Mouse (Mus musculus) stomach, embryonic 16.5 days (tissue): ENCODE data around the gene Dynlt1f. TPM values are rescaled to one million over a fixed set of nuclear protein-coding genes. Genes with fewer than 3 reads are reported as not detected.
"Not testable (repeated sequence)": the region's sequence is repeated elsewhere in the genome, so short reads cannot be mapped to it uniquely, and the experiment has no call there.

ENCODE experiments used
- ATAC-seq: fragments of 200-750 bp; cut with Nextera tagmentation; 2 replicates; pipeline ENCODE4 v1.8.0; 2017; ENCODE audit warnings: moderate number of reproducible peaks, moderate TSS enrichment; ENCODE audit not compliant: insufficient read depth, low FRiP score
- H3K27ac ChIP-seq: fragments of 300-500 bp; sonication (generic); 2 replicates; pipeline ENCODE4 v1.5.1; 2014; ENCODE audit warnings: low read length
- H3K27me3 ChIP-seq: fragments of 300-500 bp; sonication (generic); 2 replicates; pipeline ENCODE4 v1.6.1; 2014; ENCODE audit warnings: low read length, control low read depth, mixed read lengths; ENCODE audit not compliant: control insufficient read depth, insufficient read depth
- H3K36me3 ChIP-seq: fragments of 300-500 bp; sonication (generic); 2 replicates; pipeline ENCODE4 v1.6.1; 2014; ENCODE audit warnings: low read length; ENCODE audit not compliant: control insufficient read depth, insufficient read depth
- H3K4me1 ChIP-seq: fragments of 300-500 bp; sonication (generic); 2 replicates; pipeline ENCODE4 v1.6.1; 2014; ENCODE audit warnings: low read length, control low read depth, mixed read lengths; ENCODE audit not compliant: control insufficient read depth, insufficient read depth
- H3K4me2 ChIP-seq: fragments of 300-500 bp; sonication (generic); 2 replicates; pipeline ENCODE4 v1.6.1; 2014; ENCODE audit warnings: low read depth, low read length, mixed read lengths
- H3K4me3 ChIP-seq: fragments of 300-500 bp; sonication (generic); replicated peaks from 2 replicates; pipeline ENCODE4 v1.5.1; 2014; ENCODE audit warnings: mild to moderate bottlenecking, low read length
- H3K9ac ChIP-seq: fragments of 300-500 bp; sonication (generic); 2 replicates; pipeline ENCODE4 v1.6.1; 2014; ENCODE audit warnings: low read length
- H3K9me3 ChIP-seq: fragments of 300-500 bp; sonication (generic); replicated peaks from 2 replicates; pipeline ENCODE4 v1.6.1; 2016; ENCODE audit warnings: low read length, control low read depth; ENCODE audit not compliant: control insufficient read depth
- WGBS: fragments of 180-500 bp; shearing (Covaris S2); extraction: QIAGEN DNeasy Blood & Tissue Kit; methylation state at CpG from one replicate; pipeline ENCODE4 v1.1.7; 2014; 5-methylcytosine and 5-hydroxymethylcytosine counted together
- polyA plus RNA-seq: library from polyadenylated mRNA; unstranded; fragments of >200 nt; fragmentation: Nextera tagmentation; extraction: Ambion mirVana; gene quantifications from 2 replicates; pipeline ENCODE4 v1.2.1, GENCODE M21; 2015

Gene Dynlt1f
- polyA plus RNA-seq, 1 experiment from 2014 or later, result 215 TPM

DNA sequence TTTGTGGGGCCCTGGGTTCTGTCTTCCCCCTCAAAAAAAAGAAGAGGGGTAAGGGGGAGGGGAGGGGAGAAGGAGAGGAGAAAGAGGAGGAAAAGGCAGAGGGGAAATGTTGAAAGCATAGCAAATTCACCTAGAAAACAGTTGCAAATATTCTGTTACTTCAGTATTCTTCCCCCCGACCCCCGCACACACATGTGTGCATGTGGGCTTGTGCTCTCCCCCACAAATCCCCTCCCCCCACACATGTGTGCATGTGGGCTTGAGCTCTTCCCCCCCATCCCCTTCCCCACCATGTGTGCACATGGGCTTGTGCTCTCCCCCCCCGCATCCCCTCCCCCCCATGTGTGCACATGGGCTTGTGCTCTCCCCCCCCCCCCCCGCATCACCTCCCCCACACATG lies 33.6 kb upstream of the Dynlt1f start:
- H3K4me3 ChIP-seq, H3K9me3 ChIP-seq, H3K4me1 ChIP-seq, H3K27me3 ChIP-seq, ATAC-seq, H3K4me2 ChIP-seq, H3K27ac ChIP-seq, H3K9ac ChIP-seq, H3K36me3 ChIP-seq: not testable (repeated sequence)
- 88% methylated on average over 3 of the region's 4 CpGs for WGBS

- not testable (repeated sequence) for H3K4me1 ChIP-seq, H3K4me3 ChIP-seq, H3K9me3 ChIP-seq, H3K4me2 ChIP-seq, H3K27ac ChIP-seq, H3K36me3 ChIP-seq, H3K27me3 ChIP-seq, H3K9ac ChIP-seq, ATAC-seq
- WGBS, result 91% methylated on average over 3 of the region's 4 CpGs
These were observed 30.7 kb upstream of the Dynlt1f start for GRCm38 (mm10) chr17:6686299-6686971.

- H3K27ac ChIP-seq, H3K4me2 ChIP-seq, H3K27me3 ChIP-seq, H3K36me3 ChIP-seq, H3K9ac ChIP-seq, H3K4me1 ChIP-seq, H3K9me3 ChIP-seq, ATAC-seq, H3K4me3 ChIP-seq: not testable (repeated sequence)
- 63% methylated on average over 4 of the region's 8 CpGs for WGBS
These were observed 29.7 kb upstream of the Dynlt1f start for GRCm38 (mm10) chr17:6685288-6685818.

DNA sequence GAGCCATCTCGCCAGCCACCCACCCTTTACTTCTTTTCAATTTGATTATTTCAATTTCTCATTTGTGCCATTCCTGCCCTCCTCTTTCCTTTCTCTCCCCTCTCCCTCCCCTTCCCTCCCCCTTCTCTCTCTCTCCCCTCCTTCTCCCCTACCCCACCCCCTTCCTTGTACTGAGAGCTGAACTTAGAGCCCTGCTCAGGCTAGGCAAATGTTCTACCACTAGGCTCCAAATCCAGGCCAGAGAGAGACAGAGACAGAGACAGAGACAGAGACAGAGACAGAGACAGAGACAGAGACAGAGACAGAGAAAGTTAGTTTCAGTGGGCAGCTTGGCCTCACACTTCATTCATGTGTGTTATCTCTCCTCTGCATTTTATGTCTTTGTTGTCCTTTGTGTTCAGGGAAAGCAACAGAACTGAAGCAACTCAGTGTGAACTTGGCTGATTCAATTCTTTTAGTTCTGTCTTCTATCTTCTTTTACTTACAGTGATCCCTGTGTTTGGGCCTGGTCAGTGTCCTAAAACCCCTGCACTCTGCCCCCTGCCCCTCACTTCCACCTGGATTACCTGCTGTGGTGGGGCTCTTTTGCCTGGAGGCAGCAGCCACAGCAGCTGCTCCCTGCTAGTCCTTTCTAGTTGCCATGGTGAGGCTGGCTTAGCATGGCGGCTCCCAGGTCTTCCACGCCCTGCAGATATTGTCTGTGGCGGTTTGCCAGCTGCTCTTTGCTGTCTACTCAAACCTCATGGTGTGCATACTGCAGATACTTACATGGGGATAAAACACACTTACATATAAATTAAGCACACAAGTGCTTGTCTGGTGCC lies 29.0 kb upstream of the Dynlt1f start:
- WGBS, result no CpG with 5 or more reads among the region's 4 CpGs
- not testable (repeated sequence) for H3K27me3 ChIP-seq, H3K4me1 ChIP-seq, H3K36me3 ChIP-seq, H3K27ac ChIP-seq, H3K9me3 ChIP-seq, H3K4me2 ChIP-seq, H3K9ac ChIP-seq, H3K4me3 ChIP-seq
- peak; percentile 77; the same call in 1 of the 2 replicates for ATAC-seq

DNA sequence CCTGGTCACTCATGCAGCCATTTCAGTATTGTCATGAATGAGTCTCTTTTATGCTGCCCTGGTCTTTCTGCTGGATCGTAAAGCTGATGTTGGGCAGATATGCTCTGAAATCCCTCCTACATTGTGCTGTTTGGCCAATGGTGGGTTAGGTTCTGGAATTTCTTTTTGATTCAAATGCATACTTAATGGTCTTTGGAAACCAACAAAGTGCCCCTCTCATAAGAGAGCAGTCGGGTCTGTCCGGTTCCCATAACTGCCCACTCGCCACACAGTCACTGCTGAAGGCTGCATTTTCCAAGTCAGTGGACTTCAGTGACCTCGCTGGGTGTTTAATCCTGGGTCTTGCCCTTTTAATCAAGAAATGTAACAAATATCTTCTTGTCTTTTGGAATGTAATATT lies 28.0 kb upstream of the Dynlt1f start:
- H3K36me3 ChIP-seq, result not testable (repeated sequence)
- no CpG with 5 or more reads among the region's 5 CpGs for WGBS

DNA sequence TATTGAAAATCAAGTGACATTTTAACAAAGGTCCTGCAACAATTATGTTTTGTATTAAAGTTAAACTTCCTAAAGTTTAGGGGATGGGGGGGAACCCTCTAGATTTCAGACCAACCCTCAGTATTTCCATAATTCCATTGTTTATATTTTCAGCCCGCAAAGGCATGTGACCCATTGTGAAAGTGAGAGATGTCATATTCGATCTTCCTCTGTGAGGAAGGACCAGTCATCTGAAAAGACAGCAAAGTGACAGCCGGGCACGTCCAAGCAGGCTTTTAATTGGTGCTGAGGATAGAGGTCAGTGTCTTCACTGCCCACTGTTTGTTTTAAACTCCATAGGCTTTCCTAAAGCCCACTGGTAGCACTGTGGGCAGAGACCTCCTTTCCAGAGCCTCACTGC lies 26.0 kb upstream of the Dynlt1f start:
- H3K4me1 ChIP-seq, H3K9me3 ChIP-seq, H3K4me2 ChIP-seq, H3K36me3 ChIP-seq, ATAC-seq, H3K27ac ChIP-seq, H3K4me3 ChIP-seq, H3K27me3 ChIP-seq, H3K9ac ChIP-seq: not testable (repeated sequence)
- WGBS, result 53% methylated on average over 4 of the region's 4 CpGs

More for the DNA sequence above, 28.0 kb upstream of the Dynlt1f start:
- H3K9ac ChIP-seq, H3K4me2 ChIP-seq, H3K9me3 ChIP-seq, H3K4me3 ChIP-seq, ATAC-seq, H3K27me3 ChIP-seq, H3K27ac ChIP-seq, H3K4me1 ChIP-seq: not testable (repeated sequence)

DNA sequence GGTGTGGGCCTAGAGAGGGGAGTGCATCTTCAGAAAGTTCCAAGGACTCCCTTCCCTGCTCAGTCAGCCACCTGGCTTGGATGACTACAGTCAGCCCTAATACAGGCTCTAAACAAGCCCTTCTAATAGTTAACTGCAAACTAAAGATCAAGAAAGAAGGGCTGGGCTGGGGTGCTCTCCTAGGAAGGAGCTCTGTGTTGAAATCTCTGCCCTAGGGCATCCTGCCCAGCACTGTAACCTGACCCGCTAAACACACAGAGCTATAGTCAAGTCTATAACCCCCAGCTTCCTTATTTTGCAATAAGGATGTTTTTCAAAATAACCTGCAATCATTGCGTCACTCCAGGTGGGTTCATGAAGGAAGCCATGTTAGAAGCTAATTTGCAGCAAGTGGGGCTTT lies 22.4 kb upstream of the Dynlt1f start:
- H3K36me3 ChIP-seq, H3K4me2 ChIP-seq, H3K4me1 ChIP-seq, H3K4me3 ChIP-seq, H3K27me3 ChIP-seq, H3K9ac ChIP-seq, H3K9me3 ChIP-seq, H3K27ac ChIP-seq: not testable (repeated sequence)
- 33% methylated on average over 1 of the region's 2 CpGs for WGBS
- peak; percentile 41; the same call in 1 of the 2 replicates for ATAC-seq

DNA sequence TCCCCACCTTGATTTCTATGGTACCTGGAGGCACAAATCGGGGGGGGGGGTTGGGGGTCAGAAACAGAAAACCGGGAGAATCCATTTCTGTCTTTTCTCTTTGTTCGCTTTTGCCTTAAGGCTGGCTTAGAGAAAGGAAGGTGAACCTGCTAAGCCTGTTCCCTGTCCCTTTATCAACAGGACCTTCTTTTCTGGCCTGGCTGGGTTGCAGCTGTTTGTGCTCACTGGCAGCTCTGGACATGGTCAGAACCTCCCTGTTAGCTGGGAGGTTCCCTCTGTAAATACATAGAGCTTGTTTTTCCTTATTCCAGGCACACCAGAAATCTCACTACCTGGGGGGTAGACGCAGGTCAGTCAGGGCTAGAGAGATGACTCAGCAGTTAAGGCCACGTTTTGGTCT lies 18.6 kb upstream of the Dynlt1f start:
- ATAC-seq, result peak; percentile 85
- 42% methylated on average over 5 of the region's 5 CpGs for WGBS

DNA sequence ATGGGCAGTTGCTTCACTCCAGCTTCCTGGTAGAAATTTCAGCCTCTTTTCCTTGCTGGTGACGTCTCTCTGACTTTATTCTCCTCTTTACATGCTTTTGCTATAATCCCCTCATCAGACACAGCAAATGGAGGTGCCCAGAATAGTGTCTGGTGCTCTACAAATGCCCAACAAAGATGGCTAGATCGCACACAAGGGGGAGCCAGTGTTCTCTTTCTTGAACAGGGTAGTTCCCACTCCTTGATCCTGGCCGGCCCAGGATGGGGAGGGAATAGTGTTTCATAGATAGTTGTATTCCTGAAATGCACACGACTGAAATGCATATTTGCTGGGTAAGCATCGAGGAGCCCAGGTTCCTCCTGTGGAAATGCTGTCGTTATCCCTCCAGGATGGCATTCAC lies 12.8 kb upstream of the Dynlt1f start:
- not testable (repeated sequence) for H3K4me1 ChIP-seq, H3K9me3 ChIP-seq, H3K4me3 ChIP-seq, H3K27me3 ChIP-seq, H3K27ac ChIP-seq, ATAC-seq, H3K36me3 ChIP-seq, H3K9ac ChIP-seq, H3K4me2 ChIP-seq
- no CpG with 5 or more reads among the region's 6 CpGs for WGBS

More for the DNA sequence above, 18.6 kb upstream of the Dynlt1f start:
- not testable (repeated sequence) for H3K36me3 ChIP-seq, H3K4me2 ChIP-seq, H3K4me3 ChIP-seq, H3K9me3 ChIP-seq, H3K9ac ChIP-seq, H3K27me3 ChIP-seq, H3K27ac ChIP-seq, H3K4me1 ChIP-seq
